Mouse (Mus musculus) small intestine, adult 2 months (tissue): ENCODE results near the gene Tex19.2. TPM values are rescaled to one million over a fixed set of nuclear protein-coding genes. Genes with fewer than 3 reads are reported as not detected.
A peak's percentile ranks its signal among the peaks of the same experiment; 100 is the strongest.
"Not testable (repeated sequence)": the region's sequence is repeated elsewhere in the genome, so short reads cannot be mapped to it uniquely, and the experiment has no call there.

Experiments
- H3K27ac ChIP-seq: fragments of 200-500 bp; 2 replicates; pipeline ENCODE4 v1.5.1; 2012; ENCODE audit warnings: low read depth, low read length, control low read depth, inconsistent platforms; ENCODE audit not compliant: insufficient read depth
- H3K27me3 ChIP-seq: fragments of 200-500 bp; 2 replicates; pipeline ENCODE4 v1.6.1; 2012; ENCODE audit warnings: mild to moderate bottlenecking, moderate library complexity, low read length, inconsistent platforms; ENCODE audit not compliant: control insufficient read depth, insufficient read depth
- H3K36me3 ChIP-seq: fragments of 200-500 bp; 2 replicates; pipeline ENCODE4 v1.6.1; 2012; ENCODE audit warnings: mild to moderate bottlenecking, low read length, control low read depth, inconsistent platforms; ENCODE audit not compliant: control insufficient read depth, insufficient read depth
- H3K4me1 ChIP-seq: fragments of 200-500 bp; 2 replicates; pipeline ENCODE4 v1.6.1; 2012; ENCODE audit warnings: low read length, inconsistent platforms, mixed read lengths; ENCODE audit not compliant: control insufficient read depth, insufficient read depth, insufficient read length
- H3K4me3 ChIP-seq: fragments of 200-500 bp; 2 replicates; pipeline ENCODE4 v1.5.1; 2012; ENCODE audit warnings: low read depth, mild to moderate bottlenecking, control low read depth, inconsistent platforms, low read length, moderate library complexity
- CTCF ChIP-seq: fragments of 200-500 bp; IDR thresholded peaks from 2 replicates; pipeline ENCODE4 v1.5.1; 2012; ENCODE audit warnings: low read depth, mild to moderate bottlenecking, control low read depth, inconsistent platforms, low read length, moderate library complexity, mixed read lengths; ENCODE audit not compliant: insufficient replicate concordance, insufficient read length; ENCODE audit errors: extremely low read depth
- POLR2A ChIP-seq: fragments of 200-500 bp; IDR thresholded peaks from 2 replicates; pipeline ENCODE4 v1.6.1; 2012; ENCODE audit warnings: low read depth, mild to moderate bottlenecking, control low read depth, inconsistent platforms, low read length, moderate library complexity
- WGBS: fragments of 180-500 bp; shearing (Covaris S2); methylation state at CpG from one replicate; pipeline ENCODE4 v1.1.7; 2018; 5-methylcytosine and 5-hydroxymethylcytosine counted together
- polyA plus RNA-seq: library from polyadenylated mRNA; depleted of rRNA; stranded (reverse); fragments of >200 nt; gene quantifications from 2 replicates; pipeline ENCODE4 v1.2.3, GENCODE M21; 2012

Gene Tex19.2
- polyA plus RNA-seq, 1 experiment: not detected

DNA sequence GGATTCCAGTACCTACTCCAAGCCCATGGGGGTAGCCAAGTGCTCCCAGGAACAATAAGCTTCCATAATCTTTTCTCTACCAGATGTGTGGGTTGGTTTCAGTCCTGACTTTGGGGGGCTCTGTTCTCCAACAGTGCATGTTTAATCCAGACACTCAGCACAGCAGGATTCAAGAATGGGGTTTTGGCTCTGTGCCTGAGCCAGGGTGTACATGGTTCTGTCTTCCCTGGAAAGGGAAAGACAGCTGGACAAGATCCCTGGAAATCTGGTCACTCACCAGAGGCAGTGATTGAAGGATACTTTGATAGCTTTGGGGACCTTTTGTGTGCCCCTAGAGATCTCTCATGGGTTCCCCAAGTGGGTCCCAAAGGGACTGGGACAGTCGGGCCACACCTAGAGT, 6.9 kb downstream of the Tex19.2 start:
- WGBS: 82% methylated on average over 1 of the region's 1 CpGs
- Histone ChIP-seq H3K36me3 (no peaks in the 10 kb centered on the region), H3K4me1 (peaks cover 3% of the 10 kb centered on the region; the same call in 1 of the 2 replicates), H3K27ac (no peak overlapping the region), H3K4me3 (no peak overlapping the region), H3K27me3 (no peaks in the 10 kb centered on the region)
- no peak for TF ChIP-seq CTCF
- TF ChIP-seq POLR2A: no peak

DNA sequence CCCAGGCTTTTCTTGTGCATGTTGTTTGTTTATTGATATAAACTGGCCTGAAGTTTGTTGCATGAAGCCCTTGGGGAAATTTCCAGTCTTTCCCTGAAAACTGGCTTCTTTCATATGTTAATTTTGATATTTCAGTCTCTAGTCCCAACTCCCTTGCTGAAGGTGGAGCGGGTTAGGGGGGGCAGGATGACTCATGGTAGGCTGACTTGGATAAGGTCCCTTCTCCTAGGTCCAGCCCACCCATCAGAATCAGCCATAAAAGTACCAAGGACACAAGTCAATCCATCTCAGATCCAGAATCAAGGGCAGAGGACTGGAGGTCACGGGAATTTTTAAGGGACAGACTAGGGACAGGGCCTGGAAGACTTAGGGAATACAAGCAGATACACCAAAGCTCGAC, 7.4 kb downstream of the Tex19.2 start:
- H3K4me3 ChIP-seq: no peak overlapping the region
- WGBS: 83% methylated on average over 3 of the region's 3 CpGs
- H3K27ac ChIP-seq: no peak overlapping the region
- H3K4me1 ChIP-seq: peaks cover 3% of the 10 kb centered on the region; the same call in 1 of the 2 replicates
- no peaks in the 10 kb centered on the region for H3K36me3 ChIP-seq
- H3K27me3 ChIP-seq: no peaks in the 10 kb centered on the region
- no peak for TF ChIP-seq POLR2A
- no peak for TF ChIP-seq CTCF

DNA sequence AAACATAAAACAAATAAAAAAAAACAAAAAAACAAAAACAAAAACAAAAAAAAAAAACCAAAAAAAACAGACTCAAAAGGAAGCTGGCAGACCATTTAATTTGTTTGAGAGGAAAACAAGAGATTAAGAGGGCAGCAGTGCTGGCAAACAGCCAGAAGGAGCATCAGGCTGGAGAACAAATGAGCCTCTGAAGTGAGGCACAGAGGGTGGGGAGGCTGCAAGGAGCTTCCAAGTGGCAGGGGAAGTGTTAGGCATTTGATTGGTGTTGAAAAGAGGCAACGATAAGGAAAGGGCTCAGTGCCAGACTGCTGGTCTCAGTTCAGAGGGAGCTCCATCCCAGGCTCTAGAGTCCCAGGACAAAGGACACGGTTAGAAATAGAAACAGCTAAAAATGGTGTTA, 8.5 kb downstream of the Tex19.2 start:
- H3K4me1 ChIP-seq: peaks cover 3% of the 10 kb centered on the region; the same call in 1 of the 2 replicates
- no peaks in the 10 kb centered on the region for H3K27me3 ChIP-seq
- H3K36me3 ChIP-seq: no peaks in the 10 kb centered on the region
- TF ChIP-seq CTCF: no peak
- TF ChIP-seq POLR2A: no peak
- H3K27ac ChIP-seq: no peak overlapping the region
- H3K4me3 ChIP-seq: no peak overlapping the region
- WGBS: 14% methylated on average over 2 of the region's 2 CpGs

DNA sequence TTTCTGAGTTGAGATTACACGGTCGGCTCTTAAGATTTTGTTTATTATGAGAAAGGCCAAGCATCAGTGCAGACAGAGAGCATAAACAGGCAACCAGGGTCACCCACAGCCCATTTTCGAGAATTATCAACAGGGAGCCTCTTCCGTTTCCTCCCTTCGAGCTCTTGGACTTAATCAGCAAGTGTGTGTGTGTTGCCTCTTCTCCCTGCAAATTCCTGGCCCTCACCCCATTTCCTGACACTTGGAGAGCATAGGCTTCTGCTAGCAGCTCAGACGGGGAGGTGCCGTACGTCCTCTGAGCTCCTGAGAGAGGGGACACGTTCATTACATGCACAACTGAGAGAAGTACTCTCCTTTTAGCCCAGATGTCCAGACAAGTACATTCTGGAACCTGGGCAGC, 10.4 kb downstream of the Tex19.2 start:
- Histone ChIP-seq H3K4me3 (no peak overlapping the region), H3K36me3 (no peaks in the 10 kb centered on the region), H3K27me3 (no peaks in the 10 kb centered on the region), H3K27ac (no peak overlapping the region), H3K4me1 (peaks cover 3% of the 10 kb centered on the region; the same call in 1 of the 2 replicates)
- 77% methylated on average over 9 of the region's 9 CpGs for WGBS
- no peak for TF ChIP-seq CTCF
- TF ChIP-seq POLR2A: no peak

DNA sequence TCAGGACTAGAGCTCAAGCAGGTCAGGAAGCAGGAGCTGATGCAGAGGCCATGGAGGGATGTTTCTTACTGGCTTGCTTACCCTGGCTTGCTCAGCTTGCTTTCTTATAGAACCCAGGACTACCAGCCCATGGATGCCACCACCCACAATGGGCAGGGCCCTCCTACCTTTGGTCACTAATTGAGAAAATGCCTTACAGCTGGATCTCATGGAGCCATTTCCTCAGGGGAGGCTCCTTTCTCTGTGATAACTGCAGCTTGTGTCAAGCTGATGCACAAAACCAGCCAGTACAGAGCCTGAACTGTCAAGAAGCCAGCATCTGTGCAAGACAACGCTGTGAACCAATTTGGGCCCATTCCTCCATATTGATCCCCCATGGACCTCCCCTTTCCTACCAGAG, 11.2 kb downstream of the Tex19.2 start:
- not testable (repeated sequence) for H3K4me1 ChIP-seq, H3K36me3 ChIP-seq, H3K4me3 ChIP-seq, H3K27ac ChIP-seq, H3K27me3 ChIP-seq
- 89% methylated on average over 1 of the region's 1 CpGs for WGBS

DNA sequence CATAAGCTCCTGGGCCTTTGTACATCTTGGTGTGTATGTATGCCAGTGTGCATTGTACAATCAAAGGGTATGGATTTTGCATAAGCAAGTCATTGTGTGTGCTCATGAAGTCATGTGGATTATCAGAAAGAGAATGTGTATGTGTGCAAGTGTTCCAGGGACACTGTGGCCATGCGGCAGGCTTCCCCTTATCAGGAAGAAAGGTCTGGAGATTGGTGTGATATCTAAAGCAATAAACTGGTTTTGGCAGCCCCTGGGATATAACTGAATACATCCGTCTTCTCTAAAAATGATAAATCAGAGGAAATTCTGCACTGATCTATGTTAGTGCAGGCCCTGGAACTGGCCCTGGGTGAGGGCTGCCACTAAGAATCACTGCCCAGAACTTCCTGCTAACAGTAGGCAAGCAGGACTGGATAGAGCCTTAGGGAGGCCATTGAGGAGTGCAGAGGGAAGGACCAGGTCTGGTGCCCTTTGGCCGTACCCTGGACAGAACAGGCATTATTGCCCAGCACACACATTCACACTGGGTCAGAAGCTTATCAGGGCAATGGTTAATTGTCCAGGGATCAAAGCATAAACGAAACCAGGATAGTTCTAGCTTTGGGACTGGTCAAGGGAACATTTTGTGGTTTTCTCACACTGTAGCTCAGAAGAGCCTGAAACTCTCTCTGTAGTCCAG, 17.2 kb downstream of the Tex19.2 start:
- 27% methylated on average over 4 of the region's 4 CpGs for WGBS
- no peak for TF ChIP-seq CTCF
- TF ChIP-seq POLR2A: no peak
- Histone ChIP-seq H3K27me3 (no peaks in the 10 kb centered on the region), H3K36me3 (no peaks in the 10 kb centered on the region), H3K27ac (peak overlapping the region; percentile 87), H3K4me1 (peaks cover 28% of the 10 kb centered on the region), H3K4me3 (no peak overlapping the region)

DNA sequence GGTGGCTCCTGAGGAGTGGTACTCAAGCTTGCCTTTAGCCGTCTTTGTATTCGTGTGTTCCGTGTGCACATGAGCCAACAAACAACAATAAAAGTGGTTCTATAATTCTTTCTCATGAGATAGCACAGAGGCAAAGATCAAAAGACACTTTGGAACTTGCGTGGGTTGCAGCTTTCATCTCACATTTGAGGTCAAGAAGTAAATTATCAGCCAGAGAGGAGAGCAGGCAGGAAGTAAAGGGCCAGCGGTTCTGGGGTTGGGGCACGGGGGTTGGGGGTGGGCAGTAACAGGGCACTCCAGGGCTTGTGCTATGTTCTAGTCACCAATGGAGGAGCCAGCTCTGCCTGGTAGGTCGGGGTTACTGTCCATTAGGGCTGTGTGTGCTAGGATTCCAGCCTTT, 17.8 kb downstream of the Tex19.2 start:
- WGBS: 17% methylated on average over 7 of the region's 7 CpGs
- H3K36me3 ChIP-seq: no peaks in the 10 kb centered on the region
- H3K4me1 ChIP-seq: peaks cover 28% of the 10 kb centered on the region
- H3K27me3 ChIP-seq: no peaks in the 10 kb centered on the region
- peak overlapping the region; percentile 90 for H3K27ac ChIP-seq
- H3K4me3 ChIP-seq: no peak overlapping the region
- no peak for TF ChIP-seq CTCF
- no peak for TF ChIP-seq POLR2A

DNA sequence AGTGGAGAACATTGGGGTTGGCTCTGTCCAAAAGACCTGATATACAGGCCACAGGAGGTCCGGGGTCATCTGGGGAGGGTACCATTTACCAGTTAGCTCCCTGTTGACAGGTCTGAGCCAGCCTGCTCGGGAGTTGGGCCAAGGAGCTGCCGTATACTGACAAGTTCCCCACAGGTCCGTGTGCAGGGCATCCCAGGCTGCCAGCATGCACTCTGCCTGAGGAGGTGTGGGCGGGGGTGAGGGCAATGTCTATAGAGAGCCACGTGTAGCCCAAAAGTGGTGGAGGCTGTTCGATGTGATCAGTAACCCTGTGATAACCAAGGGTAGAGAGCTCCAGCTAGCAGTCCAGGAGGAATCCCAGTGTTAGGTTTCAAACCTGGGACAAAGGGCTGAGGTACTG, 18.7 kb downstream of the Tex19.2 start:
- Histone ChIP-seq H3K27ac (peak overlapping the region; percentile 90), H3K4me1 (peaks cover 28% of the 10 kb centered on the region), H3K27me3 (no peaks in the 10 kb centered on the region), H3K36me3 (no peaks in the 10 kb centered on the region), H3K4me3 (no peak overlapping the region)
- WGBS: 28% methylated on average over 7 of the region's 7 CpGs
- TF ChIP-seq CTCF (no peak), POLR2A (no peak)
